Mouse (Mus musculus): Measurements from ENCODE around the gene Mmp21. TPM values are rescaled to one million over a fixed set of nuclear protein-coding genes. Genes with fewer than 3 reads are reported as not detected.

The Mmp21 gene
- 0.09 TPM in 1 of 2 replicates, not detected in the other for polyA plus RNA-seq (2016; fragmentation: Nextera tagmentation; extraction: Ambion mirVana)

DNA sequence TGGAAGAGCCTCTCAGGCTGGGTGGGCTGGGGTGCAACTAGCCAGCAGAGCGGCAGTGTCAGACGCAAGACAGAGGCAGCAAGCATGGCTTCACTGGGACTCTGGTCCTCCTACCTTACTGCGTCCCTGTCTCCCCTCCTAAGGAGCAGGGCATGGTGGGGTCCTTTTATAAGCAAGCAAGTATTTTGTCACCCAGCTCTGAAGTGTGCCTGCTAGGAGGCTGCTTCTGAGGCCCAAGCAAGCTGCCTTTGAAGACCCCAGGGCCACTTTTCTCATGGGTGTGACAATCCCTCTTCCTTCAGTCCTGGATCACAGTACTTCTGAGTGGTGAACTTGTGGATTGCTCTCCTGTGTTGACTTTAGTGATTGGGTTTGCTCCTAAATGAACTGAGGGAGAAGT lies at the start of gene Mmp21:
TSS of gene Mmp21 (minus strand) at position 101 of the 400 bp plus-strand sequence.
- H3K4me3 ChIP-seq, result no peak within 1 kb of the TSS
- H3K9me3 ChIP-seq, result no peaks in the 10 kb centered on the region
- ATAC-seq (ENCODE audit: low FRiP score, low read depth), result no peak
- 84% methylated on average over 3 of the region's 3 CpGs for WGBS
- H3K4me1 ChIP-seq, result no peaks in the 10 kb centered on the region
- H3K27me3 ChIP-seq, result no peaks in the 10 kb centered on the region
- H3K36me3 ChIP-seq, result no peaks in the 10 kb centered on the region
- no peak within 1 kb of the TSS for H3K27ac ChIP-seq (replicated peaks)
- H3K9ac ChIP-seq (replicated peaks), result no peak within 1 kb of the TSS
- H3K4me2 ChIP-seq (replicated peaks), result no peak within 1 kb of the TSS

GRCm38 (mm10) chr7:133729351-133729750 lies 49.5 kb upstream of the Mmp21 start:
- H3K9ac ChIP-seq (replicated peaks), result no peak overlapping the region
- H3K27me3 ChIP-seq, result no peaks in the 10 kb centered on the region
- H3K36me3 ChIP-seq, result peaks cover 66% of the 10 kb centered on the region

DNA sequence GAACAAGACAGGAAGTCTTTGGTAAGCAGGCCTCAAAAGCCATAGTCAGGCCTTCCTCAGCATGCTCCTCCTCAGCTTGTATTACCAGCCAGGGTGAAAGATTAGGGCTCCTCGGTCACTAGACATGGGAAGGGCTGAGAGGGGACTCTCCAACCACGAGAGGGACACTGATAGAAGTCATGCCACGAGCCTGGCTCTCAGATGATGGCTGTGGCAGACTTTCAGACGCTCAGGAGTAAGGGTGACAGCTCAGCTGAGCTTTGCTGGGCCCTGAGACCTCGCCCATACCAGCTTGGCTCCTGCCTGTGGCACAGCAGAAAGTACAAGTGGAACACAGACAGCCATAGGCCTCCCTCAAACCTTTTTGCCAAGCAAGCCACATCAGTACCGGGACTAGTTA lies 47.2 kb upstream of the Mmp21 start:
- Histone ChIP-seq H3K27ac (replicated peaks) (no peak overlapping the region), H3K36me3 (peaks cover 68% of the 10 kb centered on the region)

More at GRCm38 (mm10) chr7:133729351-133729750, 49.5 kb upstream of the Mmp21 start:
- Histone ChIP-seq H3K9me3 (no peaks in the 10 kb centered on the region), H3K4me2 (replicated peaks) (no peak overlapping the region), H3K27ac (replicated peaks) (no peak overlapping the region), H3K4me3 (no peak overlapping the region), H3K4me1 (no peaks in the 10 kb centered on the region)
- no peak for ATAC-seq (ENCODE audit: low FRiP score, low read depth)
- 82% methylated on average over 5 of the region's 5 CpGs for WGBS

DNA sequence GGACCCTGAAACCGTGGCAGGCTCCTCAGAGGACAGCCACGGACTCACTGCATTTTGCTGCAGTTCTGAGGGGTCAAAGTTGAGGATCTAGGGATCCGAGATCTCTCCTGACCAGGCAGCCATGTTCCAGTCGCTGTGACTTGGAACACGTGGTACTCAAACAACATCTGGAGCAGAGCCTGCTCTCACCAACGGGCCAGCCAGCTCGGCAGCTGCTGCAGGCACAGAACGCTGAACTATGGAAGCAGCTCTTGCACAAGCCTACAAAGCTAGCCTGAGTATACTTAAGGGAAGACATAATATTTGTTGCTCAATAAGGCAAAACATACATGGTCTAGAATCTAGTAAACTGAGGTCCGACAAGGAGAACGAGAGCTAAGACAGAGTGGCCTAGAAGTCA lies 45.7 kb upstream of the Mmp21 start:
- Histone ChIP-seq H3K36me3 (peaks cover 76% of the 10 kb centered on the region), H3K4me3 (no peak overlapping the region), H3K9me3 (no peaks in the 10 kb centered on the region), H3K4me1 (no peaks in the 10 kb centered on the region), H3K9ac (replicated peaks) (no peak overlapping the region), H3K27me3 (no peaks in the 10 kb centered on the region), H3K4me2 (replicated peaks) (no peak overlapping the region), H3K27ac (replicated peaks) (no peak overlapping the region)
- ATAC-seq (ENCODE audit: low FRiP score, low read depth), result no peak
- WGBS, result 89% methylated on average over 10 of the region's 10 CpGs

More for the DNA sequence above, 47.2 kb upstream of the Mmp21 start:
- Histone ChIP-seq H3K9ac (replicated peaks) (no peak overlapping the region), H3K4me3 (no peak overlapping the region), H3K4me2 (replicated peaks) (no peak overlapping the region), H3K4me1 (no peaks in the 10 kb centered on the region), H3K27me3 (no peaks in the 10 kb centered on the region), H3K9me3 (no peaks in the 10 kb centered on the region)
- 79% methylated on average over 6 of the region's 6 CpGs for WGBS
- no peak for ATAC-seq (ENCODE audit: low FRiP score, low read depth)

DNA sequence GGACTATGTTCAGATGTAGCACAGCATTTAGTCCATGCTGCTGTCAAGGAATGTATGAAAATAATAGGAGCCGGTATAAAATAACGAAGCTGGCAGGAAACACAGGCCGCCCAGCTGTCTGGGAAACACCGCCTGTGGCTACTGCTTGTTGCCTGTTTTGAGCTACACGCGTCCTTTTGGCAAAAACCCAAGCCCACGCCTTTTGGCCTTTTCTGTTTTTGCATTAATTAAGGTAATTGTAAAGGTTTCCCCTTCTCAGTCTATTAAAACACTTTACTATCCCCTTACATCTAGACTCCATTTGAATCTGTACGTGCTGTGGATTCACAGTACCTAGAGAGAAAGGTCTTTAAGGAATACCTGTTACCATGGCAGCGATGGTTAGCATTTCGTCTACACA lies 45.0 kb upstream of the Mmp21 start:
- Histone ChIP-seq H3K36me3 (peaks cover 84% of the 10 kb centered on the region), H3K4me1 (no peaks in the 10 kb centered on the region), H3K9me3 (no peaks in the 10 kb centered on the region), H3K27ac (replicated peaks) (no peak overlapping the region), H3K4me2 (replicated peaks) (no peak overlapping the region), H3K9ac (replicated peaks) (no peak overlapping the region), H3K27me3 (no peaks in the 10 kb centered on the region), H3K4me3 (no peak overlapping the region)
- WGBS, result 86% methylated on average over 10 of the region's 10 CpGs
- no peak for ATAC-seq (ENCODE audit: low FRiP score, low read depth)

GRCm38 (mm10) chr7:133720616-133721015 lies 40.8 kb upstream of the Mmp21 start:
- H3K9ac ChIP-seq (replicated peaks), result no peak overlapping the region
- WGBS, result 91% methylated on average over 11 of the region's 11 CpGs

GRCm38 (mm10) chr7:133718580-133718979 lies 38.7 kb upstream of the Mmp21 start:
- H3K36me3 ChIP-seq, result peaks cover 98% of the 10 kb centered on the region
- H3K4me2 ChIP-seq (replicated peaks), result no peak overlapping the region
- no peak overlapping the region for H3K4me3 ChIP-seq
- WGBS, result 95% methylated on average over 1 of the region's 1 CpGs
- H3K27me3 ChIP-seq, result no peaks in the 10 kb centered on the region
- H3K9me3 ChIP-seq, result no peaks in the 10 kb centered on the region
- no peak overlapping the region for H3K9ac ChIP-seq (replicated peaks)
- no peak overlapping the region for H3K27ac ChIP-seq (replicated peaks)
- ATAC-seq (ENCODE audit: low FRiP score, low read depth), result no peak
- H3K4me1 ChIP-seq, result no peaks in the 10 kb centered on the region

More at GRCm38 (mm10) chr7:133720616-133721015, 40.8 kb upstream of the Mmp21 start:
- no peaks in the 10 kb centered on the region for H3K4me1 ChIP-seq
- H3K4me3 ChIP-seq, result no peak overlapping the region
- H3K27ac ChIP-seq (replicated peaks), result no peak overlapping the region
- ATAC-seq (ENCODE audit: low FRiP score, low read depth), result no peak
- H3K27me3 ChIP-seq, result no peaks in the 10 kb centered on the region
- peaks cover 99% of the 10 kb centered on the region for H3K36me3 ChIP-seq
- no peaks in the 10 kb centered on the region for H3K9me3 ChIP-seq
- no peak overlapping the region for H3K4me2 ChIP-seq (replicated peaks)

DNA sequence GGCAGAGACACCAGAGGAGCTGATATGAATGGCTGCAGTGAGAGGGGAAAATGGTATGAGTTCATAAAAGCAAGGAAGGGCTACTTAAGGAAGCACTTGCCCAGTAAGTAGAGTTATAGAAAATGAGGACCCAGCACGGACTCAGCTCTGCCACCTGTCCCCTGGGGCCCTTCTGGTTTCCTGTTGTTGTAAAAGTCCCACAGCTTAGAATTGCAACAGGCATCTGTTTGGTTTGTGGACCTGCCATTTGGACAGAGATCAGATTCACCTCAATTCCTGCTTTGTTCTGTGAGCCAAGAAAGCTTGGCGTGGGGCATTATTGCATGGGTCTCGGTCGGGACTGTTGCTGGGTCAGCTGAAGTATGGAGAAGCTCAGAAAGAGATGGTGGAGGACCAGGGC lies 35.5 kb upstream of the Mmp21 start:
- no peak overlapping the region for H3K9ac ChIP-seq (replicated peaks)
- no peak overlapping the region for H3K4me3 ChIP-seq
- no peaks in the 10 kb centered on the region for H3K27me3 ChIP-seq
- H3K9me3 ChIP-seq, result no peaks in the 10 kb centered on the region
- H3K36me3 ChIP-seq, result peaks cover 79% of the 10 kb centered on the region
- H3K4me1 ChIP-seq, result no peaks in the 10 kb centered on the region
- 93% methylated on average over 4 of the region's 4 CpGs for WGBS
- no peak overlapping the region for H3K4me2 ChIP-seq (replicated peaks)
- no peak overlapping the region for H3K27ac ChIP-seq (replicated peaks)
- no peak for ATAC-seq (ENCODE audit: low FRiP score, low read depth)

- H3K9me3 ChIP-seq, result no peaks in the 10 kb centered on the region
- ATAC-seq (ENCODE audit: low FRiP score, low read depth), result no peak
- no peak overlapping the region for H3K4me2 ChIP-seq (replicated peaks)
- H3K9ac ChIP-seq (replicated peaks), result no peak overlapping the region
- 86% methylated on average over 2 of the region's 2 CpGs for WGBS
- H3K4me1 ChIP-seq, result peaks cover 8% of the 10 kb centered on the region
- H3K27ac ChIP-seq (replicated peaks), result no peak overlapping the region
- no peaks in the 10 kb centered on the region for H3K27me3 ChIP-seq
- no peak overlapping the region for H3K4me3 ChIP-seq
- no peaks in the 10 kb centered on the region; the same call in 1 of the 2 replicates for H3K36me3 ChIP-seq
Observed at GRCm38 (mm10) chr7:133707301-133707700, 27.4 kb upstream of the Mmp21 start.

- H3K36me3 ChIP-seq, result peaks cover 5% of the 10 kb centered on the region
- H3K27me3 ChIP-seq, result no peaks in the 10 kb centered on the region
- no peak overlapping the region for H3K27ac ChIP-seq (replicated peaks)
- H3K9ac ChIP-seq (replicated peaks), result no peak overlapping the region
- no peak for ATAC-seq (ENCODE audit: low FRiP score, low read depth)
- H3K4me2 ChIP-seq (replicated peaks), result no peak overlapping the region
- no peaks in the 10 kb centered on the region for H3K4me1 ChIP-seq
- no peaks in the 10 kb centered on the region for H3K9me3 ChIP-seq
- no peak overlapping the region for H3K4me3 ChIP-seq
- WGBS, result 89% methylated on average over 7 of the region's 7 CpGs
Observed at GRCm38 (mm10) chr7:133703906-133704305, 24.0 kb upstream of the Mmp21 start.

GRCm38 (mm10) chr7:133702333-133702732 lies 22.5 kb upstream of the Mmp21 start:
- no peak overlapping the region for H3K4me2 ChIP-seq (replicated peaks)
- H3K9me3 ChIP-seq, result no peaks in the 10 kb centered on the region
- H3K27me3 ChIP-seq, result no peaks in the 10 kb centered on the region
- no peaks in the 10 kb centered on the region for H3K4me1 ChIP-seq
- no peak for ATAC-seq (ENCODE audit: low FRiP score, low read depth)
- 95% methylated on average over 10 of the region's 10 CpGs for WGBS
- peaks cover 11% of the 10 kb centered on the region for H3K36me3 ChIP-seq
- H3K4me3 ChIP-seq, result no peak overlapping the region
- H3K27ac ChIP-seq (replicated peaks), result no peak overlapping the region
- no peak overlapping the region for H3K9ac ChIP-seq (replicated peaks)

- WGBS, result 95% methylated on average over 7 of the region's 7 CpGs
Observed at GRCm38 (mm10) chr7:133701366-133701765, 21.5 kb upstream of the Mmp21 start.

DNA sequence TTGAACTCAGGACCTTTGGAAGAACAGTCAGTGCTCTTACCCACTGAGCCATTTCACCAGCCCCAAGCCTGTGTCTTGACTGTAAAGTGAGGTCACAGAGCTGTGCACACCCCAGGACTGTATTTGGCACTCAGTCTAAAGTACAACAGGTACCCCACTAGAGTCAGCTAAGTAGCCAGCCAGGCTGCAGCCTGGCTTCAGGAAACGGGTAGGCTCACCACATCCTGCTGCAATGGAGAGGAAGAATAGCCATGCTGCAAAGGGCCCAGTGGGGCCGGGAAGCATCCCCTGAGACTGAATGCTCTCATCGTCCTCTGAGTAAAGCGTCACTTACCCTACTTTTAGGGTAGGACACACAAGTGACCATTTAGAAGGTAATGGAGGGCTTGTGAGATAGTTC lies 20.0 kb upstream of the Mmp21 start:
- no peak overlapping the region for H3K4me3 ChIP-seq
- no peak overlapping the region for H3K4me2 ChIP-seq (replicated peaks)
- H3K9ac ChIP-seq (replicated peaks), result no peak overlapping the region
- peaks cover 19% of the 10 kb centered on the region for H3K36me3 ChIP-seq
- no peak overlapping the region for H3K27ac ChIP-seq (replicated peaks)
- no peaks in the 10 kb centered on the region for H3K4me1 ChIP-seq
- H3K9me3 ChIP-seq, result no peaks in the 10 kb centered on the region
- H3K27me3 ChIP-seq, result no peaks in the 10 kb centered on the region
- WGBS, result 82% methylated on average over 4 of the region's 4 CpGs
- ATAC-seq (ENCODE audit: low FRiP score, low read depth), result no peak

More at GRCm38 (mm10) chr7:133701366-133701765, 21.5 kb upstream of the Mmp21 start:
- Histone ChIP-seq H3K27ac (replicated peaks) (no peak overlapping the region), H3K27me3 (no peaks in the 10 kb centered on the region), H3K9ac (replicated peaks) (no peak overlapping the region), H3K4me2 (replicated peaks) (no peak overlapping the region), H3K36me3 (peaks cover 18% of the 10 kb centered on the region), H3K4me1 (no peaks in the 10 kb centered on the region), H3K9me3 (no peaks in the 10 kb centered on the region), H3K4me3 (no peak overlapping the region)
- ATAC-seq (ENCODE audit: low FRiP score, low read depth), result no peak
